Mouse (Mus musculus): ENCODE data around the gene Gm10061. TPM values are rescaled to one million over a fixed set of nuclear protein-coding genes. Genes with fewer than 3 reads are reported as not detected.
"Not testable (repeated sequence)": the region's sequence is repeated elsewhere in the genome, so short reads cannot be mapped to it uniquely, and the experiment has no call there.

Gm10061 gene
- polyA plus RNA-seq (2012; rRNA removed), result not detected in 2 replicates

- Histone ChIP-seq H3K27ac (ENCODE audit: insufficient read depth, low read length) (no peak within 1 kb of the TSS), H3K4me1 (ENCODE audit: control insufficient read depth, insufficient read depth, low read length) (no peaks in the 10 kb centered on the region), H3K4me3 (replicated peaks; ENCODE audit: insufficient read depth, low read depth, low read length) (no peak within 1 kb of the TSS), H3K27me3 (ENCODE audit: control insufficient read depth, insufficient read depth, low read length) (no peaks in the 10 kb centered on the region; the same call in 1 of the 2 replicates)
- WGBS, result 96% methylated on average over 1 of the region's 1 CpGs
- DNase-seq, result no peak
- TF ChIP-seq POLR2A (IDR thresholded peaks at IDR 0.05; ENCODE audit: borderline replicate concordance, insufficient read depth, low read length) (no peak), CTCF (IDR thresholded peaks at IDR 0.05; ENCODE audit: borderline replicate concordance, insufficient read depth, low read depth, low read length) (no peak)
These were observed at the start of gene Gm10061 for GRCm38 (mm10) chr16:89150786-89151185. Gene Gm10061, plus strand, starts transcription at chr16:89151086.

DNA sequence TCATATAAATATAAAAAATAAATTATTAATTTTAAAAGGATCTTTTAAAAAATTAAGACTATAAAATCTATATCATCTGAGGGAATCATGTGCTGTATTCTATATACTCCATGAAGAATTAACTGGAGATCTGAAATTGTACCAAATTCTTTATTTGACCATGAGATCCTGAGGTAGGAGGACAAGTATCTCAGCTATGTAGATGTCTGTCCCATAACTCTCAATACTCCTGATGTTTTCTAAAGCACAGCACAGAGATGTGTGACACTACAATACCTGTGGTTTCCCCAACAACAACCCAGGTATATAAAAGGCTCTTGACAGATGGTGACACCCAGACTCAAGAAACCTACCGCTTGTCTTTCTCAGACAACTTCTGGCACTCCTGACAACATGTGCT, 10.3 kb upstream of the Gm10061 start, which contains the start of gene Gm6358:
TSS of gene Gm6358 (plus strand) at position 301 of the 400 bp plus-strand sequence.
- 94% methylated on average over 1 of the region's 1 CpGs for WGBS
- Histone ChIP-seq H3K4me3 (replicated peaks; ENCODE audit: insufficient read depth, low read depth, low read length) (no peak within 1 kb of the TSS), H3K27me3 (ENCODE audit: control insufficient read depth, insufficient read depth, low read length) (no peaks in the 10 kb centered on the region), H3K4me1 (ENCODE audit: control insufficient read depth, insufficient read depth, low read length) (no peaks in the 10 kb centered on the region), H3K27ac (ENCODE audit: insufficient read depth, low read length) (no peak within 1 kb of the TSS)
- no peak for DNase-seq
- TF ChIP-seq CTCF (IDR thresholded peaks at IDR 0.05; ENCODE audit: borderline replicate concordance, insufficient read depth, low read depth, low read length) (no peak), POLR2A (IDR thresholded peaks at IDR 0.05; ENCODE audit: borderline replicate concordance, insufficient read depth, low read length) (no peak)

GRCm38 (mm10) chr16:89157652-89158051, 6.8 kb downstream of the Gm10061 start, which contains the start of gene Gm9789:
Gene Gm9789, plus strand, starts transcription at chr16:89157952.
- DNase-seq, result no peak
- no peaks in the 10 kb centered on the region for H3K4me1 ChIP-seq (ENCODE audit: control insufficient read depth, insufficient read depth, low read length)
- 85% methylated on average over 4 of the region's 4 CpGs for WGBS
- no peak within 1 kb of the TSS for H3K4me3 ChIP-seq (replicated peaks; ENCODE audit: insufficient read depth, low read depth, low read length)
- H3K27ac ChIP-seq (ENCODE audit: insufficient read depth, low read length), result no peak within 1 kb of the TSS
- no peak for TF ChIP-seq CTCF (IDR thresholded peaks at IDR 0.05; ENCODE audit: borderline replicate concordance, insufficient read depth, low read depth, low read length)
- no peak for TF ChIP-seq POLR2A (IDR thresholded peaks at IDR 0.05; ENCODE audit: borderline replicate concordance, insufficient read depth, low read length)
- no peaks in the 10 kb centered on the region; the same call in 1 of the 2 replicates for H3K27me3 ChIP-seq (ENCODE audit: control insufficient read depth, insufficient read depth, low read length)

- H3K27me3 ChIP-seq (ENCODE audit: control insufficient read depth, insufficient read depth, low read length); DNase-seq; H3K4me3 ChIP-seq (replicated peaks; ENCODE audit: insufficient read depth, low read depth, low read length): not testable (repeated sequence)
These were observed 18.3 kb downstream of the Gm10061 start, which contains the start of gene Gm7735 for GRCm38 (mm10) chr16:89169190-89169589. Gene Gm7735, plus strand, starts transcription at chr16:89169490.

DNA sequence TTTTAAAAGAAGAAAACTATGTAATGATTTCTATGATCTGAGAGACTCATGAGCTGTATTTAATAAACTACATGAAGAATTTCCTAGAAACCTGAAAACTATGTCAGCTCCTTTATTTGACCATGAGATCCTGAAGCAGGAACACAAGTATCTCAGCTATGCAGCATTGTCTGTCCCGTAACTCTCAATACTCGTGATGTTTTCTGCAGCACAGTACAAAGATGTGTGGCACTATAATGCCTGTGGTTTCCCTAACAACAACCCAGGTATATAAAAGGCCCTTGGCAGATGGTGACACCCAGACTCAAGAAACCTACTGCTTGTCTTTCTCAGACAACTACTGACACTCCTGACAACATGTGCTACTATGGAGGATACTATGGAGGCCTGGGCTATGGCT, 23.5 kb downstream of the Gm10061 start, which contains the start of gene 1110057P08Rik:
TSS of gene 1110057P08Rik (plus strand) at position 301 of the 400 bp plus-strand sequence.
- Histone ChIP-seq H3K27ac (ENCODE audit: insufficient read depth, low read length) (no peak within 1 kb of the TSS), H3K4me3 (replicated peaks; ENCODE audit: insufficient read depth, low read depth, low read length) (no peak within 1 kb of the TSS), H3K27me3 (ENCODE audit: control insufficient read depth, insufficient read depth, low read length) (no peaks in the 10 kb centered on the region), H3K4me1 (ENCODE audit: control insufficient read depth, insufficient read depth, low read length) (no peaks in the 10 kb centered on the region)
- DNase-seq, result no peak
- 84% methylated on average over 2 of the region's 2 CpGs for WGBS
- TF ChIP-seq CTCF (IDR thresholded peaks at IDR 0.05; ENCODE audit: borderline replicate concordance, insufficient read depth, low read depth, low read length) (no peak), POLR2A (IDR thresholded peaks at IDR 0.05; ENCODE audit: borderline replicate concordance, insufficient read depth, low read length) (no peak)

More at GRCm38 (mm10) chr16:89169190-89169589, 18.3 kb downstream of the Gm10061 start, which contains the start of gene Gm7735:
- H3K27ac ChIP-seq (ENCODE audit: insufficient read depth, low read length); H3K4me1 ChIP-seq (ENCODE audit: control insufficient read depth, insufficient read depth, low read length): not testable (repeated sequence)

DNA sequence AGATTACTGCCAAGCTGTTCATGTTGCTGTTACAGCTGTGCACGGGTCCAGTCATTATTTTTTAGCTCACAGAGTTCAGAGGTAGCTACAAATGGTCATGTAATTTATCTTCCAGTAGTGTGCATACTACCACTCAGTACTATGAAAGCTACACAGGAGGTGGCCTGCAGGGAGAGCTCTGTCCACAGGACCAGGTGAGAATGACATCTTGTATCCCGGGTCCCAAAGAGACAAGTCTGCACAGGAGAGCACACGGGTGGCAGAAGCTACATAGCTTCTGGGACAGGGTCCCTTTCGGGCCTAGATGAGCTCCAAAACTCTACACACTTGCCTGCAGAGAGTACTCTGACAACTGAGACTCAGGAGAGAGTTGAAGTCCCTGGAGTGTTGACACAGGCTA, 37.7 kb downstream of the Gm10061 start:
- TF ChIP-seq POLR2A (IDR thresholded peaks at IDR 0.05; ENCODE audit: borderline replicate concordance, insufficient read depth, low read length) (no peak), CTCF (IDR thresholded peaks at IDR 0.05; ENCODE audit: borderline replicate concordance, insufficient read depth, low read depth, low read length) (no peak)
- H3K27ac ChIP-seq (ENCODE audit: insufficient read depth, low read length), result no peak overlapping the region
- WGBS, result 78% methylated on average over 4 of the region's 4 CpGs
- no peaks in the 10 kb centered on the region for H3K27me3 ChIP-seq (ENCODE audit: control insufficient read depth, insufficient read depth, low read length)
- H3K4me1 ChIP-seq (ENCODE audit: control insufficient read depth, insufficient read depth, low read length), result no peaks in the 10 kb centered on the region
- H3K4me3 ChIP-seq (replicated peaks; ENCODE audit: insufficient read depth, low read depth, low read length), result no peak overlapping the region
- DNase-seq, result no peak

Other genes starting within 250 kb of the Gm10061 start
- gene Krtap19-9b, start 218.8 kb upstream of the Gm10061 start, polyA plus RNA-seq (2012; rRNA removed), result not detected in 2 replicates
- not detected in 2 replicates for gene Krtap16-3, start 188.2 kb upstream of the Gm10061 start, polyA plus RNA-seq (2012; rRNA removed)
- gene Krtap22-2, start 140.3 kb upstream of the Gm10061 start, polyA plus RNA-seq (2012; rRNA removed), result not detected in 2 replicates
- gene Gm10229, start 135.8 kb upstream of the Gm10061 start, polyA plus RNA-seq (2012; rRNA removed), result not detected in 2 replicates
- not detected in 2 replicates for gene Krtap6-1, start 119.4 kb upstream of the Gm10061 start, polyA plus RNA-seq (2012; rRNA removed)
- not detected in 2 replicates for gene Gm10228, start 109.6 kb upstream of the Gm10061 start, polyA plus RNA-seq (2012; rRNA removed)
- gene Krtap6-5, start 103.2 kb upstream of the Gm10061 start, polyA plus RNA-seq (2012; rRNA removed), result not detected in 2 replicates
- not detected in 2 replicates for gene 1110025L11Rik, start 87.1 kb upstream of the Gm10061 start, polyA plus RNA-seq (2012; rRNA removed)
- gene Krtap6-3, start 67.1 kb upstream of the Gm10061 start, polyA plus RNA-seq (2012; rRNA removed), result not detected in 2 replicates
- not detected in 2 replicates for gene Gm6358, start 10.2 kb upstream of the Gm10061 start, polyA plus RNA-seq (2012; rRNA removed)
- not detected in 2 replicates for gene Gm9789, start 6.9 kb downstream of the Gm10061 start, polyA plus RNA-seq (2012; rRNA removed)
- not detected in 2 replicates for gene Gm7735, start 18.4 kb downstream of the Gm10061 start, polyA plus RNA-seq (2012; rRNA removed)
- gene 1110057P08Rik, start 23.6 kb downstream of the Gm10061 start, polyA plus RNA-seq (2012; rRNA removed), result not detected in 2 replicates
- not detected in 2 replicates for gene Krtap20-2, start 54.8 kb downstream of the Gm10061 start, polyA plus RNA-seq (2012; rRNA removed)